Mouse (Mus musculus) embryo, embryonic 11.5 days (tissue): ENCODE measurements around the gene Triobp.

Experiments
- DNase-seq: peaks from one replicate; pipeline ENCODE4 v3.0.0-alpha.2; 2012; ENCODE audit warnings: low read depth, low spot score

The Triobp gene

DNA sequence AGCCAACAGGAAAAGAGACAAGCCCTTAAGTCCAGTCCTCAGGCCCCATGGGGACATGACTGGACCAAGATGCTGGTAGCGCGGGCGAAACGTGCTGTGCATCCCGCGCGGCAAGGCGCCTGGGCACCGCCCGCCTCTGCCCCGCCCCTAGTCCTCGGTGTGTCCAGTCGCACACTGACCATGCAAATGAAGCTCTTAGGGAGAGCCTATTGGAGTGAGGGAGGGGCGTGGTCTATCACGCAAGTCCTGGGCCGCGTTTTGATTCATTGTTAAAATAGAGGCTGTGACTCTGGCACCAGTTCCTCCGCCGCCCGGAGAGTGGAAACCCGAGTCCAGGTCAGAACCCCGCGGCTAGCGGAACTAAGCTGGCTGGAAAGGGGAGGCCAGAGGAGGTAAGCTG lies at the start of gene Triobp:
Triobp (plus strand) TSS at position 68 of the 400 bp plus-strand sequence.
- DNase-seq: peak; percentile 81

DNA sequence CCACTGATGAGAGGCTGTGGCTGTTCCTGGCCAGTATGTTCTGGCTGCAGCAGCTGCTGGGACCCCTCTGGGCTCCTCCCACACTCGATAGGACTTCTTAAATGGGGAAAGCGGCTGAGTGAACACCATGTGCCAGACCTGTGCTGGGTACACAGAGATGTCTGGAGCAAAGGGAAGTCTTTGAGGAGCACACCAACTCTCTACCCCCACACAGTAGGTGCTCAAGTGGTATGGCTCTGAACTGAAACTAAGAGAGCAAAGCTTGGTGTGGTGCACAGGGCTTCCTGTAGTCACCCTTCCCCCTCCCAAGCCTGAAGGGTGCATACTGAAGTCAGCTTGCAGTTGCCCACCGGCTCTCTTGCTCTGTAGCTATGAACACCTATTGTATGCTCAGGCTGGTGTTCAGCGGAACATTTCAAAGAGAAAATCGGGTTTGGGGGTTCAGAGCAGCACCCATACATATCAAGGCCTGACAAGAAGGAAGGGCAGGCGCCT lies 49.0 kb upstream of the Triobp start:
- no peak for DNase-seq

DNA sequence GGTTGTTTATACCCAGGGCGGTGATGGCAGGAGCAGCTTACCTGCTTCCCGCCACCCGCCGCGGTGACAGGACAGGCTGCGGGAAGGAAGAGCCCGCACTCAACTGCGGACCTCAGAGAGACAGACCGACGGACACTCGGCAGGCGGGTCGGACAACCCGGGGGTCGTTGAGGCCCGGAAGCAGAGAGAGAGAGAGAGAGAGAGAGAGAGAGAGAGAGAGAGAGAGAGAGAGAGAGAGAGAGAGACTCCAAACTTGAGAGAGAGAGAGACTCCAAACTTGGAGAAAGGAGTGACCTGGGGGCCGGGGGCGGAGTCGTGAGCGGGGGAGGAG lies 48.1 kb upstream of the Triobp start, which contains the start of gene Gm49510:
Gm49510 (plus strand) TSS at position 259 of the 331 bp plus-strand sequence.
- no peak for DNase-seq

GRCm38 (mm10) chr15:78899740-78900584 lies 47.6 kb upstream of the Triobp start, which contains the start of gene Sh3bp1:
TSS of gene Sh3bp1 (plus strand) at chr15:78899768.
- no peak for DNase-seq

DNA sequence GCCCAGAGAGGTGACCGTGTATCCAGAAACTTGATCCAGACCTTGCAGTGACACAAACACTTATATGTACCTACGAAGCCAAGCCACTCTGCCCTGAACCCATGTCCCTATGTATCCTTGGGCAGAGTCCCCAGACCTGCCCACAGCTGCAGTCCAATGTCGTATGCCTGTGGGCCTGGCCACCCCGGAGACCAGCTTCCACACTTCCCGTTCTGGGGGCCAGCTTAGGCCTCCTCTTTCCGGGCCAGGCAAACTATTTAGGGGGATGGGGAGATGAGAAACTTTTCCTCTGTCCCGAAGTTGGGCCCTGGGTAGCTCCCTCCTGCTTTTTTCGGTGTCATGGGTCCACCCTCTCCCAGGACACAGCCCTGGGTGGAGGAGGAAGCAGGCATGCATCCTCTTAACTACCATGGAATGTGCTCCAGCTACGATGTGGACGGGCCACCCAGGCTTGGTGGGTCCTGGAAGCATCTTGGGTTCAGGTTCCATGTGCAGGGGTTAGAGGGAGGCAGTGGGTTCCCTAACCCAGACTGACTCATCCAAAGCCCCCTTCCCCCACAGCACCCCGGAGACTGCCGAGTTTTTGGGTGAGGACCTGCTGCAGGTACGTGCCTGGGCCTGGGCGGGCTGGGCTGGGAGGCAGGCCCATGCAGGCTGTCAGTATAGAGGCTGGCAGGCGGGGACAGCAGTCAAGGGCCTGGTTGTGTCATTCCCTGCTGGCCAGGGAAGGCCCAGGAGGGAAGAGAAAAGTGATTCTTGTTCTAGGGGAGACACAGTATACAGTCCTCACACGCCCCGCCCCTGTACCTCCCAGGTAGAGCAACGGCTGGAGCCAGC lies 46.7 kb upstream of the Triobp start:
- no peak for DNase-seq

DNA sequence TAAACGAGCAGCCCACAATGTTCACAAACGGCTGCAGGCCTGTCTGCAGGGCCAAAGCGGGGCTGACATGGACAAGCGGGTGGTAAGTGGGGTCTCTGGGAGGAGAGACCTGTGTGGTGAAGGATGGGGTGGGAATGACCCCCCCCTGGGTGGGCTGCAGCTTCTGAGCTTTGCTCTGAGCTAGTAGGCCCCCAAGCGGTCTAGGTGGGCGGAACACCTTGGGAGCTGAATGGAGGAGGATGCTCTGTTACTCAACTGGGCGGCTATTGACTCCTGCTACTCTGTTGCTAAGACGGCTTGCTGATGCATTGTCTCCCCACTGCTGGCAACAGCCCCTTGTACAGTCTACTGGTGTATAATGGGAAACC lies 46.1 kb upstream of the Triobp start:
- DNase-seq: no peak

DNA sequence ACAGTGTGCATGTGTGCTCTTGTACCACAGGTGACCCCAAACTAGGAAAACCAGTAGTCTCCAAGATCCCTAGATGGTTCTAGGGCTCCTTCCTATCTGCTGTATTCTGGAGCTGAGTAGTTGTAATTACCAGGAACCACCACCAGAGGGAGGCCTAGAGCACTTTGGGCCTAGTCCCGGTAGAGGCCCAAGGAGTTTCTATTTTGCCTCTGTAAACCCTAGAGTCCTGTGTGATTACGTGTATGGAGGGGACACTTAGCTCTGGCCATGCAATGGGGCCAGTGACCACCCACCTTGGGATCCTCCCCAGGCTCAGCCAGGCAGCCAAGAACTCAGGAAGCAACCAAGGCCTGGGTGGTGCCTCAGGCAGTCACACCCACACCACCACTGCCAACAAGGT lies 44.3 kb upstream of the Triobp start:
- DNase-seq: peak; percentile 77

- no peak for DNase-seq
Observed at GRCm38 (mm10) chr15:78908399-78908798, 39.1 kb upstream of the Triobp start.

DNA sequence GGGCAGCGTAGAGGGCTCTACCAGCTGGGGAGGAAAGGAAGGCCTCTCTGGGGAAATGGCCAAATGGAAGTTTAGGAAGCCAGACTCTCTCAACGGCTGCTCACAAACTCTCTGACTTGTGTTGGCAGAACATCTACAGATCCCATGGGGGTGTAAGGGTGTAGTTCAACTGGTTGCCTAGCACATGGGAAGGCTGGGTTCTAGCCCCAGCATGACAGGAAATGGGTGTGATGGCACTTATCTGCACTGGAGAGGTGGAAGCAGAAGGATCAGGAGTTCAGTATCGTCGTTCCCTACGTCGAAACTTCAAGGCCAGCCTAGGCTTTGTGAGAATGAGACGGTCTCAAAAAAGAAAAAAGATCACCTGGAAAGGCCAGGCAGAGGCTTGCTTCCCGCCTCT lies 38.5 kb upstream of the Triobp start:
- DNase-seq: no peak

DNA sequence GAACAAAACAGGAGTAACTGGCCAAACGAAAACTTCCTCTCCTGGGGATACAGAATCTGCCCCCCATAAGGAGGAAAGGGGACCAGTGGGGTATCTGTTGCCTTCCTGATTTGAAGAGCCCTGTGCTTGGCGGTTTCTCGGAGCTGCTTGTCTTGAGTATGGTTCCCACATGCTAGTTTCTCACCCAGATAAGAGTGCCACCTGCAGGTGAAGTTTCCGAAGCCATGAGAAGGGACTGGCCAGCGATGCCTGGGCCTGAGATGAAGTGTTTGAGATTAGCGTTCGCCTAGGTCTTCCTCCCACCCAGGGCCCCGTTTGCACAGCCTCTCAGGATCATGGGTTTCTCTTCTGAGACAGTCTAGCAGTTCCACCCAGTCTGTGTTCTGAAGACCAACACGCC lies 35.5 kb upstream of the Triobp start:
- no peak for DNase-seq

GRCm38 (mm10) chr15:78913632-78914090 lies 33.9 kb upstream of the Triobp start, which contains the start of gene Pdxp:
TSS of gene Pdxp (plus strand) at chr15:78913919.
- DNase-seq: peak; percentile 98

- no peak for DNase-seq
Observed at GRCm38 (mm10) chr15:78914091-78914822, 33.3 kb upstream of the Triobp start.

DNA sequence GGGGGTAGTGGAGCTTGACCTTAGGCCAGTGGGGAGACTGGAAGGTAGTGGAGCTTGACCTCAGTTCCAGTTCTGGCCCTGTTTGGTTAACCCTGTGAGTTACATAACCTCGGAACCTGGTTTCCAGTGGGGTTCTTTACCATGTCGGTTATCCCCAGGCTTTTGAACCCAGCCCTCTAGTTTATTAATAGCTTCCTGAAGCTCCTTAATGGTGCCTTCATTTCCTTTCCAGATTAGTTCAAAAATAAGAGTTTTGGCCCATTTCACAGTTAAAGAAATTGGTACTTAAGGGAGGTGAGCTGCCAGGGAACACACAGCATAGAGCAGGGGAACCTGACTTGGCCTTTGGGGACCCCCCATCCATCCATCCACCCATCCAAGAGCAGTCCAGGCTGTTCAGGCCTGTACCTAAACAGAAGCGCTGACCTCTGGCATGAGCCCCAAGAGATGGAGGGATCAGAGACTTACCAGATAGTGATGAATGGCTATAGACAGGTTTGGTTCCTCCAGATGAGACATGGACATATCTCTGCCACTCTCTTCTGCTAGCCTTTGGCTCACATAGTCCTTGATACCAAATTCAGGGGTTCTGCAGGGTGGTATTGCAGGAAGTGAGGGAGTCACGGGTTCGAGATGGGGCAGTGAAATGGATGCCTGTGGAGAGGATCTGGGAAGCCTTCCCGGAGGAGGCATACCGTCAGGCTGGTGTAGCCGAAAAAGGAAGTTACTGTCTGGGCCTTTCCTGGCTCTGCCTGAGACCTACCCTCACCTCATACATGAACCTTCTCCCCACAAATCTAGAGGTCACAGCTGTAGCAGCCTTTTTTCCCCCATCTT lies 32.5 kb upstream of the Triobp start:
- no peak for DNase-seq

DNA sequence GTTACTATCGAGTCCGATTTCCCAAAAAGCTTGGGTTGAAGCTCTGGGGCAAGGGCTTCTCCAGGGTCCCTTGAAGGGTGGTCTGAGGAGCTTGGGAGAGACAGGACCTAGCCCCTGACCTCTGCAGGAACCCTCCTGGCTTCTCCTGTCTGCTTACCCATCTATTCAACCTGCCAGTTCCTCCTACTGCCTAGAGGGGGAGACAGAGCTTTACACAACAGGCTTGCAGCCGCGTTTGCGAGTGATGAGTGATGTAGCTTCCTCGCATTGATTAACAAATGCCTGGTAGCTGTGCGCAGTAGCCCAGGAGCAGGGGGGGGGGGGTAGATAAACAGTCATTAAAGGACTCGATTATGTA lies 31.9 kb upstream of the Triobp start:
- no peak for DNase-seq

- DNase-seq: no peak
Observed at GRCm38 (mm10) chr15:78916052-78916826, 31.3 kb upstream of the Triobp start.

- DNase-seq: no peak
Observed at GRCm38 (mm10) chr15:78918126-78918525, 29.4 kb upstream of the Triobp start.

GRCm38 (mm10) chr15:78919914-78920313 lies 27.6 kb upstream of the Triobp start:
- no peak for DNase-seq

GRCm38 (mm10) chr15:78922700-78923099 lies 24.8 kb upstream of the Triobp start:
- DNase-seq: no peak

- no peak for DNase-seq
Observed at GRCm38 (mm10) chr15:78923585-78923984, 23.9 kb upstream of the Triobp start.

- DNase-seq: no peak
Observed at GRCm38 (mm10) chr15:78925129-78925528, 22.4 kb upstream of the Triobp start.
